Mouse (Mus musculus) monocyte, adult 5-6 weeks (primary cell): ENCODE measurements around the gene Cxcr3. TPM values are rescaled to one million over a fixed set of nuclear protein-coding genes. Genes with fewer than 3 reads are reported as not detected.

Experiments used
- total RNA-seq: library from RNA; stranded (forward); fragments of 200-1000, 200-491, 200-594 nt; gene quantifications from 3 replicates; pipeline ENCODE4 v1.2.3, GENCODE M21; 2017

Cxcr3 gene
- total RNA-seq, 1 experiment from 2014 or later: 7.3 TPM

Other genes starting within 250 kb of the Cxcr3 start
- gene Taf1, start 201.5 kb downstream of the Cxcr3 start, total RNA-seq: 55.4 to 102 TPM (median 69.7 TPM) in 3 replicates
- gene Ogt, start 94.2 kb downstream of the Cxcr3 start, total RNA-seq: 97.1 to 210 TPM (median 107 TPM) in 3 replicates
- 0.87 TPM in 1 of 3 replicates, not detected in the others for gene Gm4779, start 60.2 kb upstream of the Cxcr3 start, total RNA-seq
- not detected in 3 replicates for gene 8030474K03Rik, start 60.4 kb upstream of the Cxcr3 start, total RNA-seq
- gene Nhsl2, start 115.1 kb upstream of the Cxcr3 start, total RNA-seq: 17.9 to 23.8 TPM (median 21.6 TPM) in 3 replicates